8 mouse cellular contexts compared by ENCODE assay signal in the genomic region with DNA sequence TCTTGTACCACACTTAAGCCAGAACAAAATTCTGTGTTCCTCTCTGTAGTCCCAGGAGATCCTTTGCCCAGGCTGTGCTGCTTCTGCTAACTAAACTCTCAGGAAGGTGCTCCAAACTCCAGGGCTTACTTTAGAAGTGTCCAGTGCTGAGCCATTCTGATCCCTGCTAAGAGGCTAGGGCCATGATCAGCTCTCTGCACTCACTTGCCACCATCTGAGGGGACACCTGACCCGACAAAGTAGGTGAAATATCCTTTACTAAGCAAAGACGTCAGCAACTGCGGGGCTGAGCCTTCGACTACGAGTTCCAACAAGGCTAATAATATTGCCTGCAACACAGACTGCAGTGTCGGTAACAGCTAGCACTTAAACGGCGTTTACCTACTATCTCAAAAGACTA. TPM values are rescaled to one million over a fixed set of nuclear protein-coding genes. Genes with fewer than 3 reads are reported as not detected.
DNase-seq lines count a peak whose midpoint lies in the region; ATAC-seq lines count a peak whose summit lies in the region.

No protein-coding gene starts in this region.

- peak; percentile 15 for DNase-seq in adrenal gland, postnatal 10 days
- DNase-seq in adrenal gland, postnatal 14 days = no peak
- no peak for DNase-seq in lung, postnatal 36 days
- DNase-seq in neural tube, embryonic 10.5 days (ENCODE audit: extremely low spot score, low spot score) = peak; percentile 17
- no peak for DNase-seq in natural killer cell, adult 2 months (ENCODE audit: low spot score in 2 of 2)
- DNase-seq in right cerebral cortex, postnatal 4 days = no peak

- WGBS in lung, embryonic 16.5 days = under 1% methylated on average over 8 of the region's 8 CpGs
- under 1% methylated on average over 8 of the region's 8 CpGs for WGBS in hindbrain, embryonic 16.5 days

- no peaks in the 10 kb centered on the region for H3K27me3 ChIP-seq in lung, embryonic 16.5 days (ENCODE audit: control insufficient read depth, insufficient read depth, low read depth, low read length)
- H3K27me3 ChIP-seq in hindbrain, embryonic 16.5 days (replicated peaks; ENCODE audit: control insufficient read depth, insufficient read depth, low read length) = no peaks in the 10 kb centered on the region

- no peak for ATAC-seq in lung, embryonic 16.5 days (ENCODE audit: low read depth)
- ATAC-seq in hindbrain, embryonic 16.5 days = no peak

- H3K36me3 ChIP-seq in lung, embryonic 16.5 days (ENCODE audit: control insufficient read depth, insufficient read depth, low read length) = no peaks in the 10 kb centered on the region
- no peaks in the 10 kb centered on the region for H3K36me3 ChIP-seq in hindbrain, embryonic 16.5 days (ENCODE audit: control insufficient read depth, insufficient read depth, low read length)

- peak overlapping the region; percentile 83 for H3K4me3 ChIP-seq in lung, embryonic 16.5 days (ENCODE audit: low read length)
- H3K4me3 ChIP-seq in hindbrain, embryonic 16.5 days (ENCODE audit: low read length) = peak overlapping the region; percentile 71

- H3K9me3 ChIP-seq in lung, embryonic 16.5 days (ENCODE audit: control insufficient read depth, low read length) = no peaks in the 10 kb centered on the region
- no peaks in the 10 kb centered on the region for H3K9me3 ChIP-seq in hindbrain, embryonic 16.5 days (ENCODE audit: control insufficient read depth, low read length)

- peaks cover 12% of the 10 kb centered on the region for H3K4me1 ChIP-seq in lung, embryonic 16.5 days (replicated peaks; ENCODE audit: control insufficient read depth, insufficient read depth, low read length)
- H3K4me1 ChIP-seq in hindbrain, embryonic 16.5 days (ENCODE audit: control insufficient read depth, insufficient read depth, low read depth, low read length) = peaks cover 9% of the 10 kb centered on the region

- H3K27ac ChIP-seq in lung, embryonic 16.5 days (ENCODE audit: low read length) = no peak overlapping the region; the same call in 1 of the 2 replicates
- H3K27ac ChIP-seq in hindbrain, embryonic 16.5 days (ENCODE audit: low read depth, low read length) = no peak overlapping the region

- H3K4me2 ChIP-seq in lung, embryonic 16.5 days (ENCODE audit: low read depth, low read length) = peak overlapping the region; percentile 99
- H3K4me2 ChIP-seq in hindbrain, embryonic 16.5 days (ENCODE audit: low read length) = peak overlapping the region; percentile 99

- H3K9ac ChIP-seq in lung, embryonic 16.5 days (ENCODE audit: low read length) = peak overlapping the region; percentile 80
- peak overlapping the region; percentile 82 for H3K9ac ChIP-seq in hindbrain, embryonic 16.5 days (ENCODE audit: low read depth, low read length)

RNA-seq across cellular contexts. Expression of a gene that starts 0.8 kb away (rescaled TPM):
- 100 to 1,000 TPM; 156 to 161 TPM for total RNA-seq in adrenal gland, postnatal 10 days (2021)
- 140 and 142 TPM in 2 replicates for total RNA-seq in adrenal gland, postnatal 14 days (2021)
- 126 and 127 TPM in 2 replicates for polyA plus RNA-seq in lung, embryonic 16.5 days (2015; fragmentation: Nextera tagmentation; extraction: Ambion mirVana)
- polyA plus RNA-seq in hindbrain, embryonic 16.5 days (2015; fragmentation: Nextera tagmentation; extraction: Ambion mirVana) = 141 and 154 TPM in 2 replicates

RNA-seq across cellular contexts. Expression of a gene that starts 4.3 kb away (rescaled TPM):
- total RNA-seq in adrenal gland, postnatal 10 days (2021) = not detected
- not detected in 2 replicates for total RNA-seq in adrenal gland, postnatal 14 days (2021)
- polyA plus RNA-seq in lung, embryonic 16.5 days (2015; fragmentation: Nextera tagmentation; extraction: Ambion mirVana) = not detected in 2 replicates
- polyA plus RNA-seq in hindbrain, embryonic 16.5 days (2015; fragmentation: Nextera tagmentation; extraction: Ambion mirVana) = 0.28 and 0.40 TPM in 2 replicates

RNA-seq across cellular contexts. Expression of a gene that starts 44.0 kb away (rescaled TPM):
- total RNA-seq in adrenal gland, postnatal 10 days (2021) = 100 to 1,000 TPM; 104 to 117 TPM
- 87.3 and 89.3 TPM in 2 replicates for total RNA-seq in adrenal gland, postnatal 14 days (2021)
- 88.9 and 89.2 TPM in 2 replicates for polyA plus RNA-seq in lung, embryonic 16.5 days (2015; fragmentation: Nextera tagmentation; extraction: Ambion mirVana)
- 33.1 and 34.2 TPM in 2 replicates for polyA plus RNA-seq in hindbrain, embryonic 16.5 days (2015; fragmentation: Nextera tagmentation; extraction: Ambion mirVana)

Comparison
In these comparisons a context has a peak if more than half of its experiments do, and no peak if none do; other contexts are left out.
1. DNase-seq: peak in adrenal gland, postnatal 10 days (single experiment) and neural tube, embryonic 10.5 days (single experiment); none in adrenal gland, postnatal 14 days (single experiment), lung, postnatal 36 days (single experiment), natural killer cell, adult 2 months (0 of 2) and right cerebral cortex, postnatal 4 days (single experiment).